In genomic region chr13:58593129-58593528, GRCm38 (mm10) we compare ENCODE assay signal across 10 mouse cellular contexts. TPM values are rescaled to one million over a fixed set of nuclear protein-coding genes. Genes with fewer than 3 reads are reported as not detected.
DNase-seq lines count a peak whose midpoint lies in the region.
"Had no signal": no experiment of that assay in that cellular context is flagged by ENCODE, and none has a peak within 500 bp of the region (broad histone marks: within the 10 kb centered on the region; RNA-seq: fewer than 3 reads in every experiment).

No protein-coding gene starts in this region.

- H3K4me1 ChIP-seq in heart, embryonic 10.5 days: peaks cover 13% of the 10 kb centered on the region; the same call in 1 of the 2 replicates

- no peaks in the 10 kb centered on the region for H3K27me3 ChIP-seq in heart, embryonic 10.5 days (ENCODE audit: insufficient read depth, poor library complexity, severe bottlenecking)
- H3K27me3 ChIP-seq: stomach, embryonic 15.5 days had no signal

- DNase-seq in heart, adult 18-20 months: peak; percentile 76 to 79
- DNase-seq in heart, embryonic 10.5 days (ENCODE audit: low spot score): no peak
- DNase-seq in ES-CJ7 (ENCODE audit: low read depth, low spot score): peak; percentile 91
- DNase-seq in cerebellum, adult 8-10 months: peak; percentile 7
- DNase-seq in gastrocnemius, postnatal 25 days: peak; percentile 72
- DNase-seq in kidney, postnatal 4 days: peak; percentile 56 to 69
- peak; percentile 29 to 40 for DNase-seq in natural killer cell, adult 2 months (ENCODE audit: low spot score in 2 of 2)
- DNase-seq in thymus, postnatal 14 days: peak; percentile 63

- no peak overlapping the region for H3K27ac ChIP-seq in heart, embryonic 10.5 days
- H3K27ac ChIP-seq: stomach, embryonic 15.5 days had no signal

- H3K9me3 ChIP-seq in heart, embryonic 10.5 days: no peaks in the 10 kb centered on the region
- H3K9me3 ChIP-seq: stomach, embryonic 15.5 days had no signal

- no peak overlapping the region for H3K4me3 ChIP-seq in heart, embryonic 10.5 days
- H3K4me3 ChIP-seq: stomach, embryonic 15.5 days had no signal

- no peaks in the 10 kb centered on the region for H3K36me3 ChIP-seq in heart, embryonic 10.5 days
- H3K36me3 ChIP-seq: stomach, embryonic 15.5 days had no signal

- 28% methylated on average over 7 of the region's 7 CpGs for WGBS in heart, embryonic 10.5 days

RNA-seq across cellular contexts. Expression of gene Slc28a3, which starts 17.5 kb away (rescaled TPM):
- under 1 TPM in 1 of 2 experiments, not detected in 1; 0.13 TPM for total RNA-seq in heart, adult 18-20 months (2021)
- polyA plus RNA-seq in heart, embryonic 10.5 days (2016; fragmentation: Nextera tagmentation; extraction: Ambion mirVana): 0.05 TPM in 1 of 2 replicates, not detected in the other
- total RNA-seq in gastrocnemius, postnatal 25 days (2021): not detected
- total RNA-seq: left cerebral cortex, postnatal 10 days had no signal
